Mouse (Mus musculus) heart, postnatal 0 days (tissue): ENCODE data around the gene Ltbp4.

ENCODE experiments used
- CTCF ChIP-seq: IDR thresholded peaks from 2 replicates; pipeline ENCODE4 v1.5.1; 2016; ENCODE audit warnings: antibody characterized with exemption, control low read depth, low read depth
- EP300 ChIP-seq: IDR thresholded peaks from 2 replicates; pipeline ENCODE4 v1.6.1; 2016; ENCODE audit warnings: antibody characterized with exemption, low read depth

- no peak for TF ChIP-seq CTCF
- TF ChIP-seq EP300: no peak
These were observed 79.7 kb downstream of the Ltbp4 start for GRCm38 (mm10) chr7:27257852-27258204.
